Mouse (Mus musculus) liver, embryonic 15.5 days (tissue): Measurements from ENCODE around the gene Lrrc4b. TPM values are rescaled to one million over a fixed set of nuclear protein-coding genes. Genes with fewer than 3 reads are reported as not detected.
A peak's percentile ranks its signal among the peaks of the same experiment; 100 is the strongest.

Experiments used
- ATAC-seq: fragments of 200-750 bp; cut with Nextera tagmentation; 2 replicates; pipeline ENCODE4 v1.8.0; 2017; ENCODE audit warnings: moderate number of reproducible peaks, mild to moderate bottlenecking, moderate library complexity; ENCODE audit not compliant: insufficient read depth
- H3K27ac ChIP-seq: fragments of 300-500 bp; sonication (generic); replicated peaks from 2 replicates; pipeline ENCODE4 v1.5.1; 2015; ENCODE audit warnings: mild to moderate bottlenecking, inconsistent platforms
- H3K27me3 ChIP-seq: fragments of 300-500 bp; sonication (generic); 2 replicates; pipeline ENCODE4 v1.6.1; 2015; ENCODE audit warnings: mild to moderate bottlenecking, inconsistent platforms
- H3K36me3 ChIP-seq: fragments of 300-500 bp; sonication (generic); replicated peaks from 2 replicates; pipeline ENCODE4 v1.6.1; 2015; ENCODE audit warnings: moderate library complexity, mild to moderate bottlenecking, inconsistent platforms
- H3K4me1 ChIP-seq: fragments of 300-500 bp; sonication (generic); replicated peaks from 2 replicates; pipeline ENCODE4 v1.6.1; 2015; ENCODE audit warnings: inconsistent platforms
- H3K4me2 ChIP-seq: fragments of 300-500 bp; sonication (generic); 2 replicates; pipeline ENCODE4 v1.6.1; 2015; ENCODE audit warnings: moderate library complexity, mild to moderate bottlenecking, inconsistent platforms
- H3K4me3 ChIP-seq: fragments of 300-500 bp; sonication (generic); replicated peaks from 2 replicates; pipeline ENCODE4 v1.5.1; 2015; ENCODE audit warnings: mild to moderate bottlenecking, inconsistent platforms
- H3K9ac ChIP-seq: fragments of 300-500 bp; sonication (generic); 2 replicates; pipeline ENCODE4 v1.6.1; 2015; ENCODE audit warnings: moderate library complexity, mild to moderate bottlenecking, inconsistent platforms
- H3K9me3 ChIP-seq: fragments of 300-500 bp; sonication (generic); replicated peaks from 2 replicates; pipeline ENCODE4 v1.6.1; 2016; ENCODE audit warnings: inconsistent platforms
- WGBS: fragments of 180-500 bp; shearing (Covaris S2); methylation state at CpG from one replicate; pipeline ENCODE4 v1.1.7; 2015; ENCODE audit warnings: mixed read lengths; ENCODE audit not compliant: insufficient replicate concordance; 5-methylcytosine and 5-hydroxymethylcytosine counted together
- polyA plus RNA-seq: library from polyadenylated mRNA; unstranded; fragments of >200 nt; fragmentation: Nextera tagmentation; extraction: Ambion mirVana; gene quantifications from 2 replicates; pipeline ENCODE4 v1.2.1, GENCODE M21; 2015

Gene Lrrc4b
- polyA plus RNA-seq, 1 experiment from 2014 or later: not detected

GRCm38 (mm10) chr7:44406015-44406355 is 22.8 kb upstream of the Lrrc4b start:
- Histone ChIP-seq H3K9ac (no peak overlapping the region), H3K27ac (no peak overlapping the region), H3K4me3 (no peak overlapping the region), H3K27me3 (peaks cover 38% of the 10 kb centered on the region), H3K36me3 (no peaks in the 10 kb centered on the region), H3K9me3 (no peaks in the 10 kb centered on the region), H3K4me2 (peak overlapping the region; percentile 63), H3K4me1 (peaks cover 11% of the 10 kb centered on the region)
- 4% methylated on average over 5 of the region's 5 CpGs for WGBS
- peak; percentile 22; the same call in 1 of the 2 replicates for ATAC-seq

- 63% methylated on average over 4 of the region's 4 CpGs for WGBS
- H3K27me3 ChIP-seq: peaks cover 27% of the 10 kb centered on the region
- no peak overlapping the region for H3K4me3 ChIP-seq
- no peaks in the 10 kb centered on the region for H3K36me3 ChIP-seq
- no peaks in the 10 kb centered on the region for H3K9me3 ChIP-seq
- no peak overlapping the region for H3K27ac ChIP-seq
- peaks cover 9% of the 10 kb centered on the region for H3K4me1 ChIP-seq
- H3K4me2 ChIP-seq: no peak overlapping the region
- no peak overlapping the region for H3K9ac ChIP-seq
- ATAC-seq: no peak
These were observed 17.7 kb upstream of the Lrrc4b start for GRCm38 (mm10) chr7:44411144-44411543.

GRCm38 (mm10) chr7:44413307-44413706 is 15.5 kb upstream of the Lrrc4b start:
- H3K27ac ChIP-seq: no peak overlapping the region
- H3K27me3 ChIP-seq: peaks cover 11% of the 10 kb centered on the region; the same call in 1 of the 2 replicates
- 72% methylated on average over 6 of the region's 6 CpGs for WGBS
- H3K4me1 ChIP-seq: peaks cover 7% of the 10 kb centered on the region
- no peaks in the 10 kb centered on the region for H3K36me3 ChIP-seq
- no peak overlapping the region for H3K4me3 ChIP-seq
- ATAC-seq: no peak
- H3K9ac ChIP-seq: no peak overlapping the region
- H3K4me2 ChIP-seq: no peak overlapping the region
- H3K9me3 ChIP-seq: no peaks in the 10 kb centered on the region

GRCm38 (mm10) chr7:44427666-44428065 is 1.2 kb upstream of the Lrrc4b start:
- ATAC-seq: no peak
- peaks cover 81% of the 10 kb centered on the region for H3K27me3 ChIP-seq
- no peak overlapping the region for H3K4me2 ChIP-seq
- no peak overlapping the region for H3K4me3 ChIP-seq
- no peaks in the 10 kb centered on the region for H3K36me3 ChIP-seq
- no peak overlapping the region for H3K27ac ChIP-seq
- no peak overlapping the region for H3K9ac ChIP-seq
- no peaks in the 10 kb centered on the region for H3K9me3 ChIP-seq
- 16% methylated on average over 8 of the region's 8 CpGs for WGBS
- H3K4me1 ChIP-seq: no peaks in the 10 kb centered on the region

- 5% methylated on average over 27 of the region's 38 CpGs for WGBS
- Histone ChIP-seq H3K4me3 (no peak overlapping the region), H3K36me3 (no peaks in the 10 kb centered on the region), H3K9ac (no peak overlapping the region), H3K4me2 (no peak overlapping the region), H3K9me3 (no peaks in the 10 kb centered on the region), H3K27me3 (peaks cover 88% of the 10 kb centered on the region), H3K27ac (no peak overlapping the region), H3K4me1 (peaks cover 3% of the 10 kb centered on the region)
- no peak for ATAC-seq
These were observed 457 bp upstream of the Lrrc4b start for GRCm38 (mm10) chr7:44428171-44428950.

GRCm38 (mm10) chr7:44429534-44430488 is 993 bp downstream of the Lrrc4b start:
- ATAC-seq: no peak
- WGBS: 4% methylated on average over 32 of the region's 32 CpGs
- Histone ChIP-seq H3K36me3 (no peaks in the 10 kb centered on the region), H3K4me1 (peaks cover 12% of the 10 kb centered on the region), H3K4me2 (no peak overlapping the region), H3K9me3 (no peaks in the 10 kb centered on the region), H3K9ac (no peak overlapping the region), H3K27ac (no peak overlapping the region), H3K4me3 (no peak overlapping the region), H3K27me3 (peaks cover 93% of the 10 kb centered on the region)

- 69% methylated on average over 6 of the region's 6 CpGs for WGBS
- H3K27me3 ChIP-seq: peaks cover 88% of the 10 kb centered on the region
- peaks cover 34% of the 10 kb centered on the region for H3K4me1 ChIP-seq
- H3K4me2 ChIP-seq: no peak overlapping the region
- no peak for ATAC-seq
- H3K4me3 ChIP-seq: no peak overlapping the region
- no peaks in the 10 kb centered on the region for H3K9me3 ChIP-seq
- no peak overlapping the region for H3K9ac ChIP-seq
- no peaks in the 10 kb centered on the region for H3K36me3 ChIP-seq
- no peak overlapping the region for H3K27ac ChIP-seq
These were observed 3.7 kb downstream of the Lrrc4b start for GRCm38 (mm10) chr7:44432550-44432949.

GRCm38 (mm10) chr7:44433371-44433770 is 4.6 kb downstream of the Lrrc4b start:
- H3K27me3 ChIP-seq: peaks cover 88% of the 10 kb centered on the region
- WGBS: 5% methylated on average over 7 of the region's 7 CpGs
- peak; percentile 72 for ATAC-seq

GRCm38 (mm10) chr7:44434089-44434488 is 5.3 kb downstream of the Lrrc4b start:
- no peak overlapping the region for H3K9ac ChIP-seq
- ATAC-seq: no peak
- H3K4me2 ChIP-seq: no peak overlapping the region
- WGBS: 65% methylated on average over 9 of the region's 9 CpGs
- H3K9me3 ChIP-seq: no peaks in the 10 kb centered on the region
- H3K4me3 ChIP-seq: no peak overlapping the region
- H3K27me3 ChIP-seq: peaks cover 88% of the 10 kb centered on the region
- peaks cover 34% of the 10 kb centered on the region for H3K4me1 ChIP-seq
- H3K36me3 ChIP-seq: no peaks in the 10 kb centered on the region
- no peak overlapping the region for H3K27ac ChIP-seq

More at GRCm38 (mm10) chr7:44433371-44433770, 4.6 kb downstream of the Lrrc4b start:
- Histone ChIP-seq H3K27ac (no peak overlapping the region), H3K4me3 (no peak overlapping the region), H3K9ac (no peak overlapping the region), H3K9me3 (no peaks in the 10 kb centered on the region), H3K4me2 (no peak overlapping the region), H3K4me1 (peaks cover 34% of the 10 kb centered on the region), H3K36me3 (no peaks in the 10 kb centered on the region)

GRCm38 (mm10) chr7:44435796-44436195 is 7.0 kb downstream of the Lrrc4b start:
- Histone ChIP-seq H3K4me2 (no peak overlapping the region), H3K27ac (no peak overlapping the region), H3K9me3 (no peaks in the 10 kb centered on the region), H3K36me3 (no peaks in the 10 kb centered on the region), H3K9ac (no peak overlapping the region), H3K4me1 (peaks cover 34% of the 10 kb centered on the region), H3K4me3 (no peak overlapping the region), H3K27me3 (peaks cover 88% of the 10 kb centered on the region)
- no peak for ATAC-seq
- WGBS: 48% methylated on average over 5 of the region's 5 CpGs

GRCm38 (mm10) chr7:44436267-44436666 is 7.4 kb downstream of the Lrrc4b start:
- no peak for ATAC-seq
- H3K4me1 ChIP-seq: peaks cover 34% of the 10 kb centered on the region
- no peak overlapping the region for H3K9ac ChIP-seq
- no peak overlapping the region for H3K4me3 ChIP-seq
- WGBS: 4% methylated on average over 1 of the region's 1 CpGs
- H3K36me3 ChIP-seq: no peaks in the 10 kb centered on the region
- H3K4me2 ChIP-seq: no peak overlapping the region
- H3K27me3 ChIP-seq: peaks cover 88% of the 10 kb centered on the region
- 0 out of 2 replicates have a peak overlapping the region, but pooled peaks have one; percentile 1 for H3K27ac ChIP-seq
- H3K9me3 ChIP-seq: no peaks in the 10 kb centered on the region
